Mouse (Mus musculus) CD8-positive naive resting alpha-beta T cell, adult 57 days (primary cell): ENCODE results near the gene Trpv6. TPM values are rescaled to one million over a fixed set of nuclear protein-coding genes. Genes with fewer than 3 reads are reported as not detected.

Experiments
- total RNA-seq: library from RNA; stranded (reverse); gene quantifications from one replicate; pipeline ENCODE4 v1.2.4, GENCODE M21; 2023

The Trpv6 gene
- not detected for total RNA-seq

DNA sequence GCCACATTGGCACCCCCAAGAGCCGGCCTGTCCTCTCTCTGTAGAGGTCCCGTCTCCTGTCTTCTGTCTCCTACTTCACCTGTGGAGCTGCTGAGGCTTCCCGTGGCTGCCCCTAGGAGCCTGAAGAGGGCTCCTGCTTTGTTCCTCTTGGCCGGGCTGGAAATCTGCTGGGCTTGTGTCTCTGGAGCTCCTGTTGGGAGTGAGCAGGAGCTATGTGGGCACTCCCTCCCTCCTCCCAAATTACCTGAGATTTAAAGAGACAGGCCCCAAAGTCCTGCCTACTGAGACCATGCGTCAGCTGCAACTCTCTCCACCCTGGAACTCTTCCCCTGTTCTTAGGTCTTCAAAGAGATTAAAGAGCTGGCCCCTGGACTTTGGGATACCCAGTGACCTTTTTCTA, at the start of gene Trpv6:
Gene Trpv6 (minus strand): TSS at position 228 of the 400 bp plus-strand sequence.

DNA sequence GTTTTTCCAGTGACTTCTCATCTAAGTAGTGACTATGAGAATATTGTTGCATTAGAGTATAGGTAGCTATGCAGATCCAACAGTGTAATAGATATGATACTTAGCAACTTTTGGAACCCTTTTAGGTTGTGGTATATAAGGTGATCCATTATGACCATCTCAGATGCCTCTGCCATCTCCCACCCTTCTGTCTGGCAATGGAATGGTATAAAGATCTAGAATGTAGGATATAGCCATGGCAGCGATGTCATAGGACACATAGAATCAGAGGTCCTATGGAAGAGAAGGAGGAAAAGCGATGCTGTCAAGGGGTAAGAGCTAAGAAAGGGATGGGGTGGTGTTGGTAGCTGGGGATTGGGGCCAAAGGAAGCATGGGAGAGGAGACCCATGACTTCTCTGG, 47.9 kb upstream of the Trpv6 start, which contains the start of gene Llcfc1:
Gene Llcfc1 (plus strand): TSS at position 301 of the 400 bp plus-strand sequence.

DNA sequence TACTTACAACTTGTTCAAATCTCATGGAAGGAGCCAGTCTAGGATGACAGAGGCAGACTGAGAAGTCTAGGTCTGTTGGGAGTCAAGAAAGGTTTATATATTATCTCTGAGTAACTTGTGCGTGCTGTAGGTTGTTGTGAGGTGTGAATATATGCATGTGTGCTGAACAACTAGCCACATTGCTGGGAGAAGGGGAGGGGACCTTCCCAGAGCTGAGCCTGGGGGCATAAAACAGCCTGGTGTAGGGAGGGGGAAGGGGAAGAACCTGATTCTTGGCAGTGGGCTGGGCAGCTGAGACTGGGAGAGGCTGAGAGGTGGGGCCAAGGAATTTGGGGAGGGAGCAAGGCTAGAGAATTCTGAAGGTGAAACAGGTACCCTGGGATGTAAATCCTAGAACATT, 44.5 kb upstream of the Trpv6 start, which contains the start of gene Trpv5:
Gene Trpv5 (minus strand): TSS at position 101 of the 400 bp plus-strand sequence.

DNA sequence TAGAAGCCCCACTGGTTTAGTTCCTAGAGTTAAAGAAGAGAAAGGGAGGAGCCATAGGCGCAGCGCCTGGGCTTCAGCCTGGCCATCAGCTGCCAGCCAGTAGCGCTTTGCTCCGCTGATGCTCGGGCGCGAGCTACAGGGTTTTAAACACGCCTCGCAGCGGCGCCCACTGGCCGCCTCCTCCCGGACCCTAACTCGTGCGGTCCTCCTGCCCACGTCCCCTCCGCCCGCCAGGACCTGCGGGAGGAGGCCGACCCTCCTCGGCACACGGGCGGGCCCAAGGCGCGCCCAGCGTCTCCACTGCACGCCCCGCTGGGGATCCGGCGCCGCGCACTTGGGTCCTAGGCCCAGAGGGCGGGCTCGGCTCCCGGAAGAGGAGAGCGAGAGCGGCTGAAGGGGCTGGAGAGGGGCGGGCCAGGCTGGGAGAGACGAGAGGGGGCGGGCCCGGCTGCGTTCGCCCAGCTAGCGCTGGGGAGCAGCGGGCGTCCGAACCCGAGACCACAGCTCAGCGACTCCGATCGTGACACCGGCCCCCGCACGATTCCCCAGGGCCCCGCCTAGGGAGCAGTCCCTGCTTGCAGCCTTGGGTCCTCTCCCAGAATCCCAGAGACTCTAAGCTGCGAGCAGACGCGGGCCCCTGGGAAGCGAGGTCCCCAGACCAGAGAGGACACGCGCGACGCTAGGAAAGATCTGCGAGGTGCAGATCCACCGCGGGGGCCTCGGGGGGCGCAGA, 31.0 kb downstream of the Trpv6 start, which contains the start of gene Ephb6:
Gene Ephb6 (plus strand): TSS at position 422 of the 733 bp plus-strand sequence.

Other genes with a start within 250 kb of the Trpv6 start
- gene Gm5771, start 244.0 kb downstream of the Trpv6 start, total RNA-seq = not detected
- not detected for gene Gm10334, start 190.3 kb downstream of the Trpv6 start, total RNA-seq
- 1.0 TPM for gene Prss1, start 177.5 kb downstream of the Trpv6 start, total RNA-seq
- 13.6 TPM for gene Prss2, start 114.6 kb downstream of the Trpv6 start, total RNA-seq
- 23.9 TPM for gene Ephb6, start 30.9 kb downstream of the Trpv6 start, total RNA-seq
- gene Trpv5, start 44.4 kb upstream of the Trpv6 start, total RNA-seq = not detected
- not detected for gene Llcfc1, start 48.0 kb upstream of the Trpv6 start, total RNA-seq
- not detected for gene Kel, start 67.9 kb upstream of the Trpv6 start, total RNA-seq
- not detected for gene Olfr459, start 138.8 kb upstream of the Trpv6 start, total RNA-seq
- not detected for gene Pip, start 211.1 kb upstream of the Trpv6 start, total RNA-seq
- gene Sval2, start 216.6 kb upstream of the Trpv6 start, total RNA-seq = not detected